Mouse (Mus musculus): ENCODE results near the gene Fmnl2.

- TF ChIP-seq HCFC1 (IDR thresholded peaks at IDR 0.05; ENCODE audit: low read depth, low read length) (no peak), JUN (IDR thresholded peaks at IDR 0.05; ENCODE audit: insufficient read depth, low read depth, low read length) (no peak), EP300 (IDR thresholded peaks at IDR 0.05; ENCODE audit: low read length) (no peak)
These were observed 123.5 kb downstream of the Fmnl2 start for GRCm38 (mm10) chr2:52981126-52981525.

Measured in CH12.LX (cell line).